Mouse (Mus musculus) MN1 (cell line): ENCODE results near the gene Olfr311.

Source experiments
- DNase-seq: peaks from one replicate; pipeline ENCODE4 v3.0.0-alpha.2; 2016; ENCODE audit warnings: low spot score

Olfr311 gene

GRCm38 (mm10) chr11:58870961-58871360 is 31.9 kb downstream of the Olfr311 start:
- no peak for DNase-seq

DNA sequence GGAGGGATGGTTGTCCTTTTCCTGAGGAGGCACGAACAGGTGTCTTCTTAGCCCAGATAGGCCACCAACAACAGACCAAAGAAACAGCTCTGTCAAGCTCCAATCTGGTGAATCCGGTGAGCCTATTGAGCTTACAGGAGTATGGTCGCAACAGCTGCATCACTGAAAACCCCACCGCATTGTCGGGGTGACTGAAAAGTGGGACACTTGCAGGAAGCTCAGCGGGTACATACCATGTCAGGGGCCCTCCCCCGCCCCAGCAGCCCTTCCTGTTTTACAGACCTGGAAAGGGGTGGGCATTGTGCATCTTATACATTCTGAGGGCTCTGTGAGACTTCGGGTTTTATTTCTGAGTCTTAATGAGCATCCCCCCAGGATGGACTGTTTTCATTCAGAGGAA is 44.7 kb downstream of the Olfr311 start:
- DNase-seq, result no peak

DNA sequence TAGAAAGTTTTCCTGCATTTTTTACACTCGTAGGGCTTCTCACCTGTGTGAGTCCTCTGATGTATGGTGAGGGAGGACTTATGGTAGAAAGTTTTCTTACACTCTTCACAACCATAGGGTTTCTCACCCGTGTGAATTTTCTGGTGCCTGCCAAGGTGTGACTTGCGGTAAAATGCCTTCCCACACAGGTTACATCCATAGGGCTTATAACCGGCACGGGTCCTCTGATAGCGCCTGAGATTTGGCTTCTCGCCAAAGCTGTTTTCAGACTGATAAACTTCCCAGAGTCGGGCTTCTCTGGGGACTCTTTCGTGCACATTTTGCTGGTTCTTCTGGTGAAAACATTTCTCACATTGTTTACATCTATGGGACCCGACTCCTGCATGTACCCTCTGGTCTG is 51.5 kb downstream of the Olfr311 start:
- no peak for DNase-seq
